Mouse (Mus musculus): ENCODE results near the gene Olfr1418.

DNA sequence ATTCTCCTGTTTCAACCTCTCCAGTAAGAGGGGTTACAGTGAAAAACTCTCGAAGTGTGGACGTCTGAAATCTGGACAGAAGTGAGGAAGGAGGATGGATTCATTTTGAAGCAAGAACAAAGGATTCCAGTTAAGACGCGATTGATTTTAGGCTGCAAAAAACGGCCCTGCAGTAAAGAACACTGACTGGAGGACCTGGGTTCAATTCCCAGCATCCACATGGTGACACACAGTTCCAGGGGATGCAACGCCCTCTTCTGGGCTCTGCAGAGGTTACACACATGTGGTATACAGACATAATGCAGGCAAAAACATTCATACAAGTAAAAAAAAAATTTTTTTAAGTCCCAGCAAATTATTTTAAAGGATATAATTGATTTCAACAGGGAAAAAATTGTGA is 40.7 kb downstream of the Olfr1418 start:
- TF ChIP-seq CTCF (IDR thresholded peaks at IDR 0.05; ENCODE audit: control insufficient read depth, insufficient read depth, low read length) (no peak), POLR2A (IDR thresholded peaks at IDR 0.05; ENCODE audit: borderline replicate concordance, control insufficient read depth, low read depth, low read length) (no peak)
